Mouse (Mus musculus): ENCODE data around the gene Tagln2.

GRCm38 (mm10) chr1:172507001-172507400 is 7.2 kb downstream of the Tagln2 start:
- no peak for TF ChIP-seq CTCF (IDR thresholded peaks at IDR 0.05; ENCODE audit: extremely low read depth, insufficient read depth, insufficient read length, insufficient replicate concordance)
- no peak for TF ChIP-seq POLR2A (IDR thresholded peaks at IDR 0.05; ENCODE audit: low read depth, low read length)
